Mouse (Mus musculus) bone marrow macrophage, adult 2 months (primary cell): ENCODE results near the gene Gmfg.

ENCODE experiments used
- CTCF ChIP-seq: IDR thresholded peaks from 2 replicates; pipeline ENCODE4 v1.5.1; 2012; ENCODE audit warnings: low read depth, mild to moderate bottlenecking, low read length, moderate library complexity
- POLR2A ChIP-seq: IDR thresholded peaks from 2 replicates; pipeline ENCODE4 v1.6.1; 2012; ENCODE audit warnings: mild to moderate bottlenecking, low read depth, low read length, borderline replicate concordance

- TF ChIP-seq CTCF (no peak), POLR2A (no peak)
Measured at GRCm38 (mm10) chr7:28435660-28436259, 1.5 kb upstream of the Gmfg start.
